ENCODE assay signal across 8 mouse cellular contexts in genomic region chr5:92602691-92603690, GRCm38 (mm10). TPM values are rescaled to one million over a fixed set of nuclear protein-coding genes. Genes with fewer than 3 reads are reported as not detected.
DNase-seq lines count a peak whose midpoint lies in the region; ATAC-seq and TF ChIP-seq lines count a peak whose summit lies in the region.

Gene Stbd1 (plus strand): TSS chr5:92603041.

- no peaks in the 10 kb centered on the region for H3K36me3 ChIP-seq in C2C12 (ENCODE audit: control insufficient read depth, insufficient read depth)
- H3K36me3 ChIP-seq in macrophage (ENCODE audit: inconsistent target): no peaks in the 10 kb centered on the region

- H3K4me3 ChIP-seq in C2C12 (ENCODE audit: insufficient read depth, poor library complexity, severe bottlenecking) (peak within 1 kb of the TSS; percentile 45), macrophage (ENCODE audit: inconsistent target) (peak within 1 kb of the TSS; percentile 18; the same call in 1 of the 2 replicates)

- H3K79me2 ChIP-seq in C2C12 (ENCODE audit: control insufficient read depth, insufficient read depth) (peaks cover 21% of the 10 kb centered on the region), macrophage (ENCODE audit: inconsistent target) (no peaks in the 10 kb centered on the region)

- peak within 1 kb of the TSS; percentile 80 for H3ac ChIP-seq in C2C12 (ENCODE audit: control insufficient read depth, insufficient read length, low read depth)

- ATAC-seq in erythroid progenitor cell, adult 5-6 weeks (replicated peaks; ENCODE audit: low FRiP score, poor library complexity, severe bottlenecking): 0 out of 2 replicates have a peak, but pooled peaks have one; percentile 39

- 1% methylated on average over 69 of the region's 69 CpGs for WGBS in macrophage (ENCODE audit: missing documents)

- H3K27ac ChIP-seq in macrophage: no peak within 1 kb of the TSS

- no peak for TF ChIP-seq CTCF in C2C12 (IDR thresholded peaks at IDR 0.05; ENCODE audit: control insufficient read depth, insufficient read depth, insufficient read length)

- peaks cover 3% of the 10 kb centered on the region for H3K79me3 ChIP-seq in C2C12 (ENCODE audit: low read depth)

- no peaks in the 10 kb centered on the region for H3K27me3 ChIP-seq in C2C12 (ENCODE audit: control insufficient read depth, insufficient read depth, insufficient read length)

- peak; percentile 88 for DNase-seq in ZHBTc4 (ENCODE audit: low read depth, low spot score)
- peak; percentile 73 to 74 for DNase-seq in heart, postnatal 10 days
- DNase-seq in kidney, postnatal 4 days: peak; percentile 86 to 87
- DNase-seq in right cerebral cortex, adult 2 months (ENCODE audit: low spot score in 2 of 2): peak; percentile 14 to 28
- peak; percentile 73 for DNase-seq in urinary bladder, postnatal 14 days (ENCODE audit: low spot score)

- intact Hi-C loops in heart, postnatal 10 days (cut with DNase I): loop anchor here (5.0 kb wide), 1 partner anchor 96 kb away; the partner anchor contains the start of gene Scarb2

TF ChIP-seq in C2C12, 6 proteins besides CTCF, POLR2A, EP300 and RAD21:
- TF ChIP-seq MAX (IDR thresholded peaks at IDR 0.05) (peak; percentile 55), MYOD1 (IDR thresholded peaks at IDR 0.05; ENCODE audit: control insufficient read depth, insufficient read length, low read depth) (no peak)

RNA-seq across cellular contexts. Expression of gene Stbd1, which starts in this region (rescaled TPM):
- polyA plus RNA-seq in C2C12 (2012; fragmentation: generic; extraction: Trizol) (50.6 TPM), macrophage (2018) (0.32 to 0.77 TPM (median 0.46 TPM) in 3 replicates)
- 2.5 TPM in 1 of 2 replicates, not detected in the other for total RNA-seq in erythroid progenitor cell, adult 5-6 weeks (2015; ENCODE audit: low replicate concordance)
- not detected in 2 replicates for total RNA-seq in erythroid progenitor cell, adult 5-6 weeks (2017; ENCODE audit: low replicate concordance)
- 10 to 100 TPM in 1 of 2 experiments, 1 to 10 TPM in 1; 9.4 to 12.7 TPM for total RNA-seq in heart, postnatal 10 days (2021)
- 1 to 10 TPM in 1 of 26 experiments, under 1 TPM in 4, not detected in 21; 0.43 to 2.0 (median 0.63) TPM for total RNA-seq in macrophage (2018; cell fraction: chromatin; rRNA removed)
- total RNA-seq in macrophage (2018; cell fraction: cytosol; rRNA removed): 1 to 10 TPM in 2 of 26 experiments, under 1 TPM in 23, not detected in 1; 0.07 to 1.5 (median 0.41) TPM
- 1 to 10 TPM in 4 of 26 experiments, under 1 TPM in 7, not detected in 15; 0.22 to 2.1 (median 0.60) TPM for total RNA-seq in macrophage (2018; cell fraction: nucleus; rRNA removed)

Comparison
In these comparisons a context has a peak if more than half of its experiments do, and no peak if none do; other contexts are left out.
1. RNA of gene Stbd1 (polyA plus RNA-seq): 50.6 TPM in C2C12 (single experiment); 0.32 to 0.77 TPM in macrophage; every median in the first group is over 10 times any median in the second.
2. DNase-seq: peak in every context shown above with its lines; median percentile 88 in ZHBTc4; 86 in kidney, postnatal 4 days; 74 in heart, postnatal 10 days; 73 in urinary bladder, postnatal 14 days; 21 in right cerebral cortex, adult 2 months.